Mouse (Mus musculus) kidney, postnatal 36 days (tissue): Measurements from ENCODE around the gene Filip1.

Source experiments
- DNase-seq, 2 experiments: peaks; one replicate each; pipeline ENCODE4 v3.0.0; 2021 to 2022; ENCODE audit warnings: mixed read lengths in 2 of 2

Filip1 gene

GRCm38 (mm10) chr9:79893841-79894612 lies 118.6 kb downstream of the Filip1 start:
- no peak for DNase-seq

GRCm38 (mm10) chr9:79892183-79892582 lies 120.5 kb downstream of the Filip1 start:
- no peak for DNase-seq

- DNase-seq = no peak
Observed at GRCm38 (mm10) chr9:79890488-79890887, 122.2 kb downstream of the Filip1 start.

- DNase-seq = no peak
Observed at GRCm38 (mm10) chr9:79889132-79889531, 123.5 kb downstream of the Filip1 start.

- DNase-seq = peak; percentile 12 to 38
Observed at GRCm38 (mm10) chr9:79885244-79886210, 127.1 kb downstream of the Filip1 start.

GRCm38 (mm10) chr9:79883139-79883538 lies 129.5 kb downstream of the Filip1 start:
- DNase-seq = no peak

GRCm38 (mm10) chr9:79880031-79880430 lies 132.6 kb downstream of the Filip1 start:
- DNase-seq = no peak

- peak; percentile 3 to 16 for DNase-seq
Observed at GRCm38 (mm10) chr9:79875522-79876131, 137.0 kb downstream of the Filip1 start.

GRCm38 (mm10) chr9:79872598-79872997 lies 140.1 kb downstream of the Filip1 start:
- DNase-seq = peak; percentile 18 to 20

GRCm38 (mm10) chr9:79869512-79869911 lies 143.1 kb downstream of the Filip1 start:
- DNase-seq = no peak

- DNase-seq = peak; percentile 4 to 34
Observed at GRCm38 (mm10) chr9:79865998-79866397, 146.7 kb downstream of the Filip1 start.

GRCm38 (mm10) chr9:79862544-79862943 lies 150.1 kb downstream of the Filip1 start:
- no peak for DNase-seq

- no peak for DNase-seq
Observed at GRCm38 (mm10) chr9:79847099-79847498, 165.6 kb downstream of the Filip1 start.

GRCm38 (mm10) chr9:79842615-79843014 lies 170.0 kb downstream of the Filip1 start:
- DNase-seq = no peak

GRCm38 (mm10) chr9:79842028-79842427 lies 170.6 kb downstream of the Filip1 start:
- DNase-seq = no peak

- no peak for DNase-seq
Observed at GRCm38 (mm10) chr9:79831294-79831693, 181.4 kb downstream of the Filip1 start.

- no peak for DNase-seq
Observed at GRCm38 (mm10) chr9:79830874-79831273, 181.8 kb downstream of the Filip1 start.

- DNase-seq = no peak
Observed at GRCm38 (mm10) chr9:79829842-79830800, 182.5 kb downstream of the Filip1 start.

GRCm38 (mm10) chr9:79827072-79827471 lies 185.6 kb downstream of the Filip1 start:
- no peak for DNase-seq

- no peak for DNase-seq
Observed at GRCm38 (mm10) chr9:79825526-79825925, 187.1 kb downstream of the Filip1 start.

GRCm38 (mm10) chr9:79823856-79824255 lies 188.8 kb downstream of the Filip1 start:
- DNase-seq = no peak

GRCm38 (mm10) chr9:79823438-79823837 lies 189.2 kb downstream of the Filip1 start:
- no peak for DNase-seq
